Mouse (Mus musculus) embryonic fibroblast, embryonic 13.5 days (primary cell): ENCODE data around the gene Rpp25l. TPM values are rescaled to one million over a fixed set of nuclear protein-coding genes. Genes with fewer than 3 reads are reported as not detected.
"Not testable (repeated sequence)": the region's sequence is repeated elsewhere in the genome, so short reads cannot be mapped to it uniquely, and the experiment has no call there.

ENCODE experiments used
- H3K27ac ChIP-seq: 2 replicates; pipeline ENCODE4 v1.5.1; 2012; ENCODE audit warnings: low read length, control low read depth, inconsistent platforms; ENCODE audit not compliant: insufficient read depth
- H3K4me1 ChIP-seq: 2 replicates; pipeline ENCODE4 v1.6.1; 2011; ENCODE audit warnings: low read length; ENCODE audit not compliant: control insufficient read depth, insufficient read depth
- H3K4me3 ChIP-seq: 2 replicates; pipeline ENCODE4 v1.5.1; 2011; ENCODE audit warnings: mild to moderate bottlenecking, control low read depth, low read length; ENCODE audit not compliant: insufficient read depth
- CTCF ChIP-seq: IDR thresholded peaks from 2 replicates; pipeline ENCODE4 v1.5.1; 2011; ENCODE audit warnings: mild to moderate bottlenecking, control low read depth, low read length, moderate library complexity, borderline replicate concordance; ENCODE audit not compliant: insufficient read depth
- POLR2A ChIP-seq: IDR thresholded peaks from 2 replicates; pipeline ENCODE4 v1.6.1; 2011; ENCODE audit warnings: low read depth, mild to moderate bottlenecking, control low read depth, low read length, moderate library complexity
- polyA plus RNA-seq: library from polyadenylated mRNA; stranded (reverse); fragments of >200 nt; gene quantifications from 2 replicates; pipeline ENCODE4 v1.2.4, GENCODE M21; 2011; ENCODE audit warnings: low read depth; ENCODE audit not compliant: missing spikeins, insufficient read length

The Rpp25l gene
- polyA plus RNA-seq, 1 experiment = 14.0 TPM

- not testable (repeated sequence) for H3K4me1 ChIP-seq, H3K27ac ChIP-seq, H3K4me3 ChIP-seq
- peak; percentile 79 for TF ChIP-seq CTCF
These were observed 16.1 kb downstream of the Rpp25l start, which contains the start of gene Cntfr for GRCm38 (mm10) chr4:41696930-41697841. Gene Cntfr, minus strand, starts transcription at chr4:41697089.

DNA sequence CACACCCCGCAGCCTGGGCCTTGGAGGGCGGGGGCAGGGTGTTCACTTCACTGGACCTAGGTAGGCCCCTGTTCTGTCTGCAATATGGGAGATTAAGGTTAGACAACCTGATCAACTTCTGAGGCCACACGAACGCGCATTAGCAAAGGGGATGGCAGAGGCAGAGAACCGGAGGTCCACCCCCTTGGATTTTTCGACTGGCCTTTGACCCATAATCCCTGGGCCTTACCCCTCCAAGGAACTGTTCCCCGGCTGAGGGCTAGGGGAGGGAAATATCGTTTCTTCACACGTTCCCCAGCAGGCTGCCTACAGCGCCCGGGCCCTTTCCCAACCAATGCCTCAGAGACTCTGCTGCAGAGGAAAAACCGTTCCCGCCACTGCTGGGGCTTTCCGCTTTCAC lies 16.9 kb downstream of the Rpp25l start:
- H3K27ac ChIP-seq, H3K4me1 ChIP-seq, H3K4me3 ChIP-seq: not testable (repeated sequence)

GRCm38 (mm10) chr4:41695800-41696199 lies 17.5 kb downstream of the Rpp25l start:
- not testable (repeated sequence) for H3K4me3 ChIP-seq, H3K27ac ChIP-seq, H3K4me1 ChIP-seq

DNA sequence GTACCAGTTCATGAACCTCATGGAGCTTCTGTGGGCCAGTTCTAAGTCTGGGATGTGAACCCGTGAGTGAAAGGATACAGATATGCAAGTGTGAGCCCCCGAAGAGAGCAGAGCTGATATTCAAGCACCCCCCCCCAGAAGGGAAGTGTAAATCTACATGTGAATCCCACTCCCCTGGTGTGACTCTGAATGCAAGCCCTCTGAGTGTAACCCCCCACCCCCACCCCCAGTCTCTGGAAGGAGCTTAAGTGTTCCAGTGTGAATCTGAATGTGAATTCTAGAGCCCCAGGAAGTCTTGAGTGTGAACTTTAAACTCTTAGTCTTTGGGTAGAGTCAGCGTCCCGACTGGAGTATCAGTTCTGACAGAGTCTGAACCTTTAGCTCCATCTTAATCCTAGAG lies 19.8 kb downstream of the Rpp25l start:
- not testable (repeated sequence) for H3K4me1 ChIP-seq, H3K27ac ChIP-seq, H3K4me3 ChIP-seq

DNA sequence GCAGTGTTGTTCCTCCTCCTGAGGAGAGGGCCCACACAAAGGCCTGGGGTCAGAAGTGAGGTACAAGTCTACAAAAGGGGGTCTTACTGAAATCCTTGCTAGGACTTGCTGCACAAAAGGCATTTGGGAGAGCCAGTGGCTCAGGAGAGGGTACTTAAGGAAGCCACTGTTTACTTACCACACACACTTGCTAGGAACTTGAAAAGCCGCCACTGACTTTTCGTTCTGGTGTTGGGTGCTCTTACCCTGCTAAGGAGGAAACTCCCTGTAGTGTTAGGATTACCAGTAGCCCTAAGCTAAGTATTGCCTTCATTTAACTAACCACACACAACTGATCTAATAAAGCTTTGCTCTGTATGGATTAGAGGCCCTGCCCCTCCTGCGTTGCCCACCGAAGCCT lies 23.3 kb downstream of the Rpp25l start:
- H3K4me1 ChIP-seq, H3K4me3 ChIP-seq, H3K27ac ChIP-seq: not testable (repeated sequence)

- H3K4me1 ChIP-seq, H3K27ac ChIP-seq: not testable (repeated sequence)
These were observed 24.8 kb downstream of the Rpp25l start for GRCm38 (mm10) chr4:41688562-41688961.

GRCm38 (mm10) chr4:41685882-41686492 lies 27.3 kb downstream of the Rpp25l start:
- H3K4me1 ChIP-seq, H3K27ac ChIP-seq, H3K4me3 ChIP-seq: not testable (repeated sequence)

More at GRCm38 (mm10) chr4:41688562-41688961, 24.8 kb downstream of the Rpp25l start:
- not testable (repeated sequence) for H3K4me3 ChIP-seq

DNA sequence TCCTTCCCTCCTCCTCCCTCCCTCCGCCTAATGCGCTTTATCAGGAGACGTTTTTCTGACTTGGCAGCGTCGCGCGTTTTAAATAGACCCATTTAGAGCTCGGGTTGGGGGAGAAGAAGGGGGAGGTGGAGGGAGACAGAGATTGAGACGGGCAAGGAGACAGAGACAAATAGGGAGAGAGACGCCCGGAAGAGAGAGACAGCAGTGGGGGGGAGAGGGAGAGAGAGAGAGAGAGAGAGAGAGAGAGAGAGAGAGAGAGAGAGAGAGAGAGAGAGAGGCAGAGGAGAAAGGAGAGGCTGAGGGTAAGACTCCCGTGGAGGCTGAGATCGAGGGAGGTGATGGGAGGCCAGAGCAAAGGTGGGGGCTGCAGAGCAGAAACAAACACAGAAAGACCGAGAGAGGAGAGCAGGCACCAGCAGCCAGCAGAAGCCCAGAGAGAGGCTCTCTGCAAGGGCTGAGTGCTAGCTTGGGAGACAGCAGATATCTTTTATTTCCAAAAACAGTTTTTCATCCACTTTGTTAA lies 28.3 kb downstream of the Rpp25l start:
- H3K4me3 ChIP-seq, H3K27ac ChIP-seq, H3K4me1 ChIP-seq: not testable (repeated sequence)

DNA sequence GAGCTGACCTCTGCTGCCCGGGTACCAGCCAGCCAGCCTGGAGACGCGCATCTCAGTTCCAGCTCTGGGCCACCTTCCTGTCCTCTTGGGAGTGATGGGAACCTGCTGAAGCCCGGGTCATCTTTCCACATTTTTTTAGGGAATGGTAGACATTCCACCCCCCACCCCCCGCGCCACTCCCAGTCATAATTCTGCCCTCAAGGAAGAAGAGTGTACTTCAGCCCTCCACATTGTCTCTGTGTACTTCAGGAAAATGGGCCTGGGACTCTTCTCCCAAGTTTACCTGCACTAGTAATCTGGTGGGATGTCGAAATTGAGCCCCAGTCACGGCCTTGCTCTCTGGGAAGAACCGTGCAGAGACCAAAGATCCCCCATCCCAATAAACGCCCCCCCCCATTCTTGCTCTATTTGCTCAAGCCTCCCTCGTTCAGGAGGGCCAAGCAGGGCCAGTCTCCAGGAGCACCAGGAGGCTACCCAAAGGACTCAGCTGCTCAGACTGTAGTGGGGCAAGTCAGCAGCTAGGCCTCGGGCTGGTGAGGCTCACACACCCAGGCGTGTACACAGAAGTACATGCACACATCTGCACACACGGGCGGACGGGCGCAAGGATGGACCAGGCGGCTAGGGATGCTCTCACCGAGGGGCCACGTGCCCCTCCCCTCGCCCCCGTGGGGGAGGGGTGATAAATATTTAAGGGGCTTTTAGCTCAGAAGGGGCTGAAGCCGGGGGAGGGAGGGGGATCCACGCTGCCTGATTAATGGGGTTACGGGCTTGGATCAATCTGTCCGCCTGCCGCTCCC lies 29.0 kb downstream of the Rpp25l start:
- H3K4me3 ChIP-seq, H3K27ac ChIP-seq, H3K4me1 ChIP-seq: not testable (repeated sequence)

- H3K4me3 ChIP-seq = peak overlapping the region; percentile 8; the same call in 1 of the 2 replicates
- not testable (repeated sequence) for H3K4me1 ChIP-seq, H3K27ac ChIP-seq
These were observed 30.0 kb downstream of the Rpp25l start for GRCm38 (mm10) chr4:41683303-41683702.

- H3K4me1 ChIP-seq = no peaks in the 10 kb centered on the region
- TF ChIP-seq CTCF (no peak), POLR2A (no peak)
- H3K4me3 ChIP-seq = no peak overlapping the region
- H3K27ac ChIP-seq = no peak overlapping the region
These were observed 30.5 kb downstream of the Rpp25l start for GRCm38 (mm10) chr4:41682789-41683188.
